Mouse (Mus musculus): ENCODE data around the gene Cfap73.

GRCm38 (mm10) chr5:120583511-120583910 is 50.5 kb downstream of the Cfap73 start:
- TF ChIP-seq EP300 (IDR thresholded peaks at IDR 0.05; ENCODE audit: low read depth), result no peak
- TF ChIP-seq CTCF (IDR thresholded peaks at IDR 0.05; ENCODE audit: low read depth), result no peak

Measured in liver, embryonic 14.5 days (tissue).